Mouse (Mus musculus): Measurements from ENCODE around the gene Gtf2h5. TPM values are rescaled to one million over a fixed set of nuclear protein-coding genes. Genes with fewer than 3 reads are reported as not detected.

The Gtf2h5 gene
- polyA plus RNA-seq, 1 experiment = 83.4 TPM

DNA sequence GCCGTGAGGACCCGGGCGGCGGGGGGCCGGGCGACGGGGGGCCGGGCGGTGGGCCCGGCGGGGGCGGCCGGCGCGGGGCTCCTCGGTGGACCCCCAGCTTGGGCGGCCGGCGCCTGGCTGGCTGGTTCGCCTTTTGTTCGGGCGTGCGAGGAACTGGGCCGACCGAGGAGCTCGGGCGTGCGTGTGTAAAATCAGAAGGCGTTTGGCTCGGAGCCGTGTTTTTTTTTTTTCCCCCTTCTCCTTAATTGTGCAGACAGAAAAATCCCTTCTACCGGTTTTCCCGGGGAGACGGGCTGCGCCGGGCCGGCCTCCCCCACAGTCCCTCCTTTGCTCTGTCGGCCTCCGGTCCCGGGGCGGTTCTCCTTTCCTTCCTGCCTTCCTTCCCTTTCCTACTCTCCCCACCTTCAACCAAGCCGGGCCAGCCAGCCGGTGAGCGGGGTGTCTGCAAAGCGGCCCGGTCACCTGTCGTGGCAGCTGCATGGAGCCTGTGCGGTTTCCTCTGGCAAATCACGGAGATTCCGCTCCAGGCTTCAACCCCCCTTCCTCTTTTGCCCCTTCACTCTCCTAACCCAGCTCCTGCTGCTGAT is 27.5 kb downstream of the Gtf2h5 start:
- Histone ChIP-seq H3K4me3 (ENCODE audit: insufficient read depth, low read length) (peak overlapping the region; percentile 48), H3K4me1 (ENCODE audit: control insufficient read depth, insufficient read depth, low read length) (peaks cover 4% of the 10 kb centered on the region; the same call in 1 of the 2 replicates), H3K27ac (ENCODE audit: insufficient read depth, low read length) (peak overlapping the region; percentile 57)
- no peak for TF ChIP-seq POLR2A (IDR thresholded peaks at IDR 0.05; ENCODE audit: extremely low read depth, insufficient read depth, low read length)

DNA sequence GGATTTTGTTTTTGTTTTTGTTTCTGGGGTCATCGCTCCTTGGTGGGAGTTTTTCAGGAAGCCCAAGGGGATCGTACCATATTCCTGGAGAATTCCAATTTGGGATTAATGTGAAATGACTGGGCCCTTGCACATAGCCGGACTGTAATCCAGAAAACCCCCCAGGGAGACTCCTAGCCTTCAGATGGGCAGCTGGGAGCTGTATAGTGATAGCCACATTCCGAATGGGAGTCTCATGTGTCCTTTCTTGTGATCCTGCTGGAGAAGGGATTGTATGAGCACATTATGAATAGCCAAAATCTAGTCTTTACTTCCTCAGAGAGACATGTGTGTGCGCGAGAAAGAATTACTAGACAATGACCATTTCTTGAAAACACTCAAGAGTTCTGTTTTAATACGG is 28.6 kb downstream of the Gtf2h5 start:
- Histone ChIP-seq H3K27ac (ENCODE audit: insufficient read depth, low read length) (no peak overlapping the region), H3K4me1 (ENCODE audit: control insufficient read depth, insufficient read depth, low read length) (peaks cover 4% of the 10 kb centered on the region; the same call in 1 of the 2 replicates), H3K4me3 (ENCODE audit: insufficient read depth, low read length) (peak overlapping the region; percentile 48)
- no peak for TF ChIP-seq CTCF (IDR thresholded peaks at IDR 0.05; ENCODE audit: extremely low read depth, insufficient read depth, low read length)
- TF ChIP-seq POLR2A (IDR thresholded peaks at IDR 0.05; ENCODE audit: extremely low read depth, insufficient read depth, low read length) = no peak

DNA sequence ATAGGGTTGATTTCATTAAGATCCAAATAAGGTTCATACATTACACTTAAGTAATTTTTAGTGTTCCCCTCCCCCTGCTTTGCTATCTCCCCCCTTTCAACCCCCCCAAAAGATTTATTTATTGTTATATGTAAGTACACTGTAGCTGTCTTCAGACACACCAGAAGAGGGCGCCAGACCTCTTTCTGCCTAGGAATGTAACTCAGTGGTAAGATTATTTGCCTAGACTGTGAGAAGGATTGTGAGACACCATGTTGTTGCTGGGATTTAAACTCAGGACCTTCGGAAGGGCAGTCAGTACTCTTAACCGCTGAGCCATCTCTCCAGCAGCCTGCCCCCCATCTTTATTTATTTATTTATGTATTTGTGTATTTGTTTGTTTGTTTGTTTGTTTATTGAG is 31.4 kb downstream of the Gtf2h5 start:
- Histone ChIP-seq H3K4me1 (ENCODE audit: control insufficient read depth, insufficient read depth, low read length) (peaks cover 4% of the 10 kb centered on the region; the same call in 1 of the 2 replicates), H3K27ac (ENCODE audit: insufficient read depth, low read length) (no peak overlapping the region), H3K4me3 (ENCODE audit: insufficient read depth, low read length) (no peak overlapping the region)
- TF ChIP-seq CTCF (IDR thresholded peaks at IDR 0.05; ENCODE audit: extremely low read depth, insufficient read depth, low read length) = peak; percentile 15; the same call in 1 of the 2 replicates
- TF ChIP-seq POLR2A (IDR thresholded peaks at IDR 0.05; ENCODE audit: extremely low read depth, insufficient read depth, low read length) = no peak

DNA sequence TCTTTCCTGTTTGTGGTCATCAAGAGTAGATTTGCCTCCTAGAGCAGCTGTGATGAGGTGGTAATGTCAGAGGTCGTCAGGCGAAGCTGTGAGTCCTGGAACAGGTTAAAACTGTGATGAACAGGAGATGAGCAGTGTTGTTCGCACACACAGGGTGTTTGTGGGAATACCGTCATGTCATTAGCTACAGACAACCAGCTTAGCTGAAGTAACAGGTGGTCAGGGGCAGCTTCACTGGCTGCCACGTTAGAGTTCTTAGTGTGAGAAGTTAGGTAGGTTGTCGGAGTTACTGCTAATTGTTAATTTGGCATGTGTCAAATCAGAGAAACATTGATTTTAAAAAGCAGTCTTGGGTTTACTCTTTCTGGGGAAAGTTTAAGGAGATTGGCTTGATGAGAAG is 34.1 kb downstream of the Gtf2h5 start:
- Histone ChIP-seq H3K27ac (ENCODE audit: insufficient read depth, low read length) (no peak overlapping the region), H3K4me3 (ENCODE audit: insufficient read depth, low read length) (no peak overlapping the region), H3K4me1 (ENCODE audit: control insufficient read depth, insufficient read depth, low read length) (no peaks in the 10 kb centered on the region; the same call in 1 of the 2 replicates)
- no peak for TF ChIP-seq CTCF (IDR thresholded peaks at IDR 0.05; ENCODE audit: extremely low read depth, insufficient read depth, low read length)
- no peak for TF ChIP-seq POLR2A (IDR thresholded peaks at IDR 0.05; ENCODE audit: extremely low read depth, insufficient read depth, low read length)

DNA sequence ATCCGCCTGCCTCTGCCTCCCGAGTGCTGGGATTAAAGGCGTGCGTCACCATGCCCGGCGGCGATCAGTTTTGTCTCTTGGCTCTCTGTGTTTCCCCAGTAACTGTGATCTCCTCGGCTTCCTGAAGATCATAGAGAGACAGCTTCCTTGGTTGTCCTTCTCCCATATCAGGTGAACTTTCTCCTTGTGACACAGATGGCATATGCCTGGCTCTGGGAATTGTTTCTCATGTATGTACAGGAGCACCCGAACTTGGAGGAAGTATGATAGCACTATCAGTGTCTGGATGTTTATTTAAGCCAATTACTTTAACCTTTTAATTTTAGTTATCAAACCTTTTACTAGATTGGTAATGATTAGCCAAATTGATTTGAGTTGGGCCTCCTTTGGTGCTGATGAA is 35.5 kb downstream of the Gtf2h5 start:
- Histone ChIP-seq H3K27ac (ENCODE audit: insufficient read depth, low read length) (no peak overlapping the region), H3K4me3 (ENCODE audit: insufficient read depth, low read length) (no peak overlapping the region), H3K4me1 (ENCODE audit: control insufficient read depth, insufficient read depth, low read length) (peaks cover 2% of the 10 kb centered on the region; the same call in 1 of the 2 replicates)
- TF ChIP-seq POLR2A (IDR thresholded peaks at IDR 0.05; ENCODE audit: extremely low read depth, insufficient read depth, low read length) = no peak
- TF ChIP-seq CTCF (IDR thresholded peaks at IDR 0.05; ENCODE audit: extremely low read depth, insufficient read depth, low read length) = no peak

DNA sequence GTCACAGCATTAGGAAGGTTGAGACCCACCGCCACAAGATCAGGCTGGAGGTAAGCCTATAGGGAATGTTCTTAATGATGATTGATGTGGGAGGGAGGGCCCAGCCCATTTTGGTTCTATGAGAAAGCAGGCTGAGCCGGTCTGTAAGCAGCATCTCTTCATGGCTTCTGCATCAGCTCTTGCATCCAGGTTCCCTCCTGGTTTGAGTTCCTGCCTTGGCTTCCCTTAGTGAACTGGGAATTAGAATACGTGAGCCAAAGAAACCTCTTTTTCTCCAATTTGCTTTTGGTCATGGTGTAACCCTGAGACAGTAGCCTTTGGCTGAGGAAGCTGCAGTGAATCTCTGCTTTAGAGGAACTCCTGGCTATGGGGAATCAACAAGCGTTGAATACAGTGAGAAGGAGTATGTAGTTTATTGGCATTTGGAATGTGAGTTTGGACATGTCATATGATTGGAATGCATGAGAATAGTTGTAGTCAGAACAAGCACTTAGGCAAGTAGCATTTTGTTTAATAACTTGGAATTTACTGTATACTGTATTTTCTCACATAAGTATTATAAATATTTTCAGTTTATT is 37.7 kb downstream of the Gtf2h5 start:
- Histone ChIP-seq H3K27ac (ENCODE audit: insufficient read depth, low read length) (no peak overlapping the region), H3K4me3 (ENCODE audit: insufficient read depth, low read length) (no peak overlapping the region), H3K4me1 (ENCODE audit: control insufficient read depth, insufficient read depth, low read length) (peaks cover 2% of the 10 kb centered on the region; the same call in 1 of the 2 replicates)
- TF ChIP-seq POLR2A (IDR thresholded peaks at IDR 0.05; ENCODE audit: extremely low read depth, insufficient read depth, low read length) (no peak), CTCF (IDR thresholded peaks at IDR 0.05; ENCODE audit: extremely low read depth, insufficient read depth, low read length) (no peak)

DNA sequence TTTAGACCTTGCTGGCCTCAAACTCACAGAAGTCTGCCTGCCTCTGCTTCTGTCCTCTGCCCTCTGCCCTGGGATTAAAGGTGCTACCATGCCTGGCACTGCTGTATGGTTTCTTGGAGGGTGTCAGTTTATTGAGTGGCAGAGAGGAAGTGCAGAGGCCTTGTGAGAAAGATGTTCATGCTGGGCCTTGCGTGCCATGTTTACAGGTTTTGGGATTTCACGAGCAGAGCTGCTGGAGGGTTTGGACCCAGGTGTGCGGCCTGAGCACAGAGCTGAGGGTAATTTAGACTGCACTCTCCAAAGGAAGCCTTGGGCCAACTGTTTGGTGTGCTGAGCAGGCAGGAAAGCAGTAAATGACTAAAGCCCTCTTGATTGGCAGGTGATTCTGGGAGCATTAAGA is 38.3 kb downstream of the Gtf2h5 start:
- no peak for TF ChIP-seq POLR2A (IDR thresholded peaks at IDR 0.05; ENCODE audit: extremely low read depth, insufficient read depth, low read length)
- TF ChIP-seq CTCF (IDR thresholded peaks at IDR 0.05; ENCODE audit: extremely low read depth, insufficient read depth, low read length) = no peak
- Histone ChIP-seq H3K27ac (ENCODE audit: insufficient read depth, low read length) (no peak overlapping the region), H3K4me1 (ENCODE audit: control insufficient read depth, insufficient read depth, low read length) (peaks cover 2% of the 10 kb centered on the region; the same call in 1 of the 2 replicates), H3K4me3 (ENCODE audit: insufficient read depth, low read length) (no peak overlapping the region)

DNA sequence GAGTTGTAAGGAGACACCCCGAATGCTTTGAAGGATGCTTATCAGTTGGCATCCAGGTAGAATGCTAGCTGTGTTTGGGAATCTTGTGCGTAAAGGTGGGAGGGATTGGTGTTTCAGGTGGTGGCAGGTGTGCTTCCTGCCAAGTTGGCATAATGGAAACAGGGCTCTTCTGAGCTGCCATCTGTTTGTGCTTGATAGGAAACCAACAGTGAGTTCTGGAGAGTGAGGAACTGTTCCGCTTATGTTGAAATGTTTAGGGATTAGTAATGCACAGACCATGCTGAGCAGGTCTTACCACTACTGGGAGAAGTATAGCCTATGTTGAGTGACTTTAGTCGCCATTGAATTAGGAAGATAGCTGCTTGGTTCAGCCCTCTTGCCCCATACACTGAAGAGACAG is 39.3 kb downstream of the Gtf2h5 start:
- peaks cover 3% of the 10 kb centered on the region; the same call in 1 of the 2 replicates for H3K4me1 ChIP-seq (ENCODE audit: control insufficient read depth, insufficient read depth, low read length)
- TF ChIP-seq POLR2A (IDR thresholded peaks at IDR 0.05; ENCODE audit: extremely low read depth, insufficient read depth, low read length) = no peak
- TF ChIP-seq CTCF (IDR thresholded peaks at IDR 0.05; ENCODE audit: extremely low read depth, insufficient read depth, low read length) = no peak
- no peak overlapping the region for H3K27ac ChIP-seq (ENCODE audit: insufficient read depth, low read length)
- H3K4me3 ChIP-seq (ENCODE audit: insufficient read depth, low read length) = no peak overlapping the region

DNA sequence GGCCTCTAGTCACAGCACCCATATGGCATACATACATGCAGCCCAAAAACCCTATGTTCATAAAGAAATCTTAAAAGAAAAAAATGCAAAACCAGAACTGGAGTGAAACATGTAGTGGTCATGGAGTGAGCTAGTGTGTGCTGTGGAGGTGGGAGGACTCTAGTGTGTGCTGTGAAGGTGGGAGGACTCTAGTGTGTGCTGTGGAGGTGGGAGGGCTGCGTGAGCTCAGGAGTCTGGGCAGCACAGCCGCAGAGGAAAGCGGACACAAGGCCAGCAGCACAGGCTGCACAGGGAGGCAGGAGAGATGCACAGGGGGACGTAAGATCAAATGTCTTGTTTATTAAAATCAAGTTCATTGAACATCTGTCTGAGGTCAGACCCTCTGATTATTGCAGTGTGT is 44.2 kb downstream of the Gtf2h5 start:
- TF ChIP-seq CTCF (IDR thresholded peaks at IDR 0.05; ENCODE audit: extremely low read depth, insufficient read depth, low read length) (no peak), POLR2A (IDR thresholded peaks at IDR 0.05; ENCODE audit: extremely low read depth, insufficient read depth, low read length) (no peak)
- Histone ChIP-seq H3K4me3 (ENCODE audit: insufficient read depth, low read length) (no peak overlapping the region), H3K27ac (ENCODE audit: insufficient read depth, low read length) (no peak overlapping the region), H3K4me1 (ENCODE audit: control insufficient read depth, insufficient read depth, low read length) (peaks cover 3% of the 10 kb centered on the region; the same call in 1 of the 2 replicates)

DNA sequence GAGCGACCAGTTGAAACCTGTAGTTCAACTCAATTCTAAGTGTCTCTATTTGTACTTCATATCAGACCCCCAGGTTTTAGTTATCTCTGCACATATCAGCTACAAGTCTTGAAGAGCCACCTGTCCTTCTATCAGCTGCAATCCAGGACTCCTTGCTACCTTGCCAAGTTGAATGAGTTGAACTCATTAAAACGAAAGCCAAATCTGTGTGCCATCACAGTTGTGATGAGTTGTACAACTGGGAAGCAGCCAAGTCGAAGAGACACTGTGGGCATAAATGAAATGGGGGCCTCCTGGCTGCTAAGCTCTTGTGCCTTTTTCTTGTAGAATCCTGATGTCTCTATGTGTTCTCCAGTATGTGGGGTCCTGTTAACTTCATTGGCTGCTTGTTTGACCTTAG is 45.9 kb downstream of the Gtf2h5 start:
- no peak overlapping the region for H3K4me3 ChIP-seq (ENCODE audit: insufficient read depth, low read length)
- H3K27ac ChIP-seq (ENCODE audit: insufficient read depth, low read length) = no peak overlapping the region
- no peak for TF ChIP-seq CTCF (IDR thresholded peaks at IDR 0.05; ENCODE audit: extremely low read depth, insufficient read depth, low read length)
- H3K4me1 ChIP-seq (ENCODE audit: control insufficient read depth, insufficient read depth, low read length) = peaks cover 4% of the 10 kb centered on the region

All from cortical plate, adult 2 months (tissue).